Mouse (Mus musculus): ENCODE data around the gene Sirt7. TPM values are rescaled to one million over a fixed set of nuclear protein-coding genes. Genes with fewer than 3 reads are reported as not detected.

The Sirt7 gene
- 100 to 1,000 TPM; 117 to 133 TPM for total RNA-seq (2023)

DNA sequence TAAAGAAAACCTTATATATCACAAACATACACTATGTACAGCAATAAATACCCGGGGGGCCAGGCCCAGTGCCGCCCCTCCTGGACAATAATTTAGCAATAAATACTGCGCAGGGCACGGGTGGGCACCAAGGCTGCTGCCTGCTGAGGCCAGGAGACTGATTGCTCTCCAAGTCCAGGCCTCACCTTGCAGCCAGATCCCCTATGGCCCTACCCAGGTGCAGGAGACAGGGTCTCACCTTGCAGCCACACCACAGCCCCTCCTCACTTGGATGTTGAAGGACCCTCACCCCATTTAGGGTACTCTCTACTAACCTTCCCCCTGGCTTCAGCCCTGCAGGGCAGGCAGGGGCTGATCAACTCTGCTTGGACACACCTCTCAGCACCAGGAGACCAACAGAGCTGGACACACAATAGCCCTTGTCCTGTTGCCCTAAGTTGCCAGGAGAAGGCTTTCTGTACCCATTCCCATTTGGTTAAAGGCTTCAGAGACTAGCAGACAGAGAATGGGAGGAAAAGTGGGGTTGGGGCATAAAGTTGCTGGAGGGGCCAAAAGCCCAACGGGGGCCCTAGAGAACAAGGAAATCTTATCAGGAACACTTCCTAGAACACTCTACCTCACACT, at the start of gene Sirt7:
Gene Sirt7, minus strand, starts transcription at position 89 of the 624 bp plus-strand sequence.

DNA sequence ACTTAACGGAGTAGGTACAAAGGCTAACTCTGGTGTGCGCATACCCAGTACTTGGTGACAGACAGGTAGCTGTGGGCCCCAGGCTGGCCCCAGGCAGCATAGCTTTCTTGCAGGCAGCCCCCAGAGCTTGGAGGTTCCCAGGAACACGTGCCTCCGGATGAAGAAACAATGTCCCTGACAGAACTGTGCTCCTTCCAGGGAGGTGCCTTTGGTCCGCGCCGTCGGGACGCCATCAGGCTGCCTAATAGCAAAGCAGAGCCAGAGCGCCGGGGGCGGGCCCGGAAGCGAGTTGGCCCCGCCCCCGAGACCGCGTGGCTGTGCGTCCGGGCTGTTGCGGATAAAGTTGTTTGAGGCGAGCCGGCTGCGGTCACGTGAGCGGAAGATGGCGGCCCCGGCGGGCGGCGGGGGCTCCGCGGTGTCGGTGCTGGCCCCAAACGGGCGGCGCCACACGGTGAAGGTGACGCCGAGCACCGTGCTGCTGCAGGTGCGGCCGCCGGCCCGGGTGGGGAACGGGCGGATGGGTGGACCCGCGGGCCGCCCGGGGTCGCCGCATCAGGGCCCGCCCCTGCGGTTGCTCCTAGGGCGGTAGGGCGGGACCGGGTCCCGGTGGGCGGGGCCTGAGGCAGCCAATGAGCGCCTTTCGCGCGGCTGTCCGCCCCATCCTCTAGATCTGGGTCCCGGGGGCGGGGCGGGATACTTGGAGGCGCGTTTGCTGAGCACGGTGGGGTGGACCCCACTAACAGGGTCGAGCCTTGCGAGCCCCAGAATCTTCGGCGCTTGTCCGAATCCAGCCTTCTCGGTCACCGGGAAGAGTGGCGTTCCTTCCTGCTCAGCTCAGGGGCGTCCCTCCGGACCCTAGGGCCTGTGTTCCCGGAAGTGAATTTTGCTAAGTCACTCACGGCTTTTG, 47.9 kb upstream of the Sirt7 start, which contains the start of gene Aspscr1:
Gene Aspscr1, plus strand, starts transcription at position 287 of the 907 bp plus-strand sequence.

DNA sequence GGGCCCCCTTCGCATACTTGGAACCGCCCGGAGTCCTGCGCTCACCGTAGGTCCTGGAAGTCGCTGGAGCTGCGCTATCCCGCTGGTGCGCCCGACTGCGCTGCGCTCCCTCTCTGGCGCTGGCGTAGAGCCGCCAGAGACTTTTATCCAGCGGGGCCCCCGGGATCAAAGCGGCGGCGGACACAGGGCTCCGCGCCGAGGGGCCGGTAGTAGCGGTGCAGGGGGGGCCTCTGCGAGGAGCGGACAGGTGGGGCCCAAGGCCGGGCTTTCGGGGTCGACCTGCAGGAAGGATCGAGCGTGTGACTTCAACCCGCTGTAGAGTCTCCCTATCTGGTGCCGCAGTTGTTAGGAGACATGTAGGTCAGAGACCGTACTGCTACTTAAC, 36.0 kb upstream of the Sirt7 start, which contains the start of gene Notum:
Gene Notum, minus strand, starts transcription at position 100 of the 385 bp plus-strand sequence.

DNA sequence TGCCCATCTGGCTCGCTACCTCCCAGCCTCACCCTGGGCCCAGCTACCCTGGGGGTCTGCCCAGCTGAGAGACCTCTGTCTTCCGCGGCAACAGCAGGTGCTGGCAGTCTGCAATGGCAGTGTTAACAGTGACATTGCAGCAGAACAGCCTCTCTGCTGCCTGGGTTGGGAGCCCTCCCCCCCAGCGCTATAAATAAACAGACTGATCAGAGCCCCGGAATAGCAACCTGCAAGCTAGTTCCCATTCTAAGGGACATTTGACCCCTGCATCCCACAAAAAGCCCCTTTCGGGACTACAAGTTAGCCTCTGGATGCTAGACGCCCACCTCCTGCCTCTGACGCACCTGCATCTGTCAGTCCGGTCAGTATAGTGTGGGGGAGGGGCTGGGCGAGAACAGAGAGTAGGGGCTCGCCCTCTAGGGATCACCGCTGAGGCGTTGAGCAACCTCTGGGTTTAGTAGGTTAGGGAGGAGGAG, 23.0 kb upstream of the Sirt7 start, which contains the start of gene Myadml2:
Gene Myadml2, minus strand, starts transcription at position 158 of the 476 bp plus-strand sequence.

DNA sequence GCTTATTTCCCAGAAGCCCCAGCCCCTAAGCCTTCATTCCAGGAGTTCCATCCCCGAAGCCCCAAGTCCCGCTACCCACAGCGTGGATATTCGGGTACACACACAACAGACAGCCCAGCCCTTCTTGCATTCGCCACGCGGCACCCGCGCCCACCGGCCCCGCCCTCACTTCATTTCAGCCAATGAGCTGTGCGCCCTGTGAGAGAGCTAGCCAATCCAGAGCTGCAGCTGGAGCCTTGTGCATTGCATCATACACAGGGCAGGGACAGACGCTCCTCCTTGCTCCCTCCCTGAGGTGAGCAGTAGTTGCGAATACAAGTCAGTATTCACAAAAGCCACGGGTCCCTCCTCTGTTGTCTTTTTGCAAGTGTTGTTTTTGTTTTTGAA, 18.6 kb upstream of the Sirt7 start, which contains the start of gene Pycr1:
Gene Pycr1, minus strand, starts transcription at position 169 of the 387 bp plus-strand sequence.

DNA sequence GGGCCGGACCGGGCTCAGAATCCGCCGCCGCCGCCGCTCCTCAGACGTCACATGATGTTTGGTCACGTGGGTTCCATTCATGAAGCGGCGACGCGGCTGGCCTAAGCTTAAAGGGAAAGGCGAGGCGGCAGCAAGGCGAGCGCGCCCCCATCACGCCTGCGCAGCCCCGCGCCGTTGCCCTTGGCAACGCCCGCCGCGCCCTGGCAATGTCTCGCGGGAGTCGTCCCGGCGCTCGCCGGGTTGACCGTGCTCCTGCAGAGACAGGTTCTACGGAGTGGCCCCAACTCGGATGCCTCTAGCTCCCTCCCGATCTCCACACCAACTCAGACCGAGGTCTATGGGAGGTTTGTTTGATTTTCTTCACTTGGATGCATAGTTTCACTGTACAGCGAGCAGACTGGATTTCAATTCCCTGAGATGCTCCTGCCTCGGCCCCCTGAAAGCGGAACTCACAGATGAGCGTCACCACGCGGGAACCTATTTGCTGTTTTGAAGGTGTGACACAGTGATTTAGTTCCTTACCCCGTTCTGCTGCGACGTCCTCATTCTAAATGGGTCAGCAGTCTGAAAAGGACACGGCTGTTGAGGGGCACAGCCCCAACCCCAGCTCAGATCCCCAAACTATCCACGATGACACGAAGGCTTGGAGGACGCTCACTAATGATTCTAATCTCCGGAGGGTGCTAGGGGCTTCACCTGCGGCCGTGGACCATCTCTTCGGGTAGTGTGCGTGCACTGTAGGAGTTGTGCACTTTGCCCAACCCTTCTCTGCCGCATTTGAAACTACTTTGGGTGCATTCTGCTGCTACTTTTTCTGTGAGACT, 8.7 kb upstream of the Sirt7 start, which contains the start of gene Mafg:
Gene Mafg, minus strand, starts transcription at position 81 of the 824 bp plus-strand sequence.

DNA sequence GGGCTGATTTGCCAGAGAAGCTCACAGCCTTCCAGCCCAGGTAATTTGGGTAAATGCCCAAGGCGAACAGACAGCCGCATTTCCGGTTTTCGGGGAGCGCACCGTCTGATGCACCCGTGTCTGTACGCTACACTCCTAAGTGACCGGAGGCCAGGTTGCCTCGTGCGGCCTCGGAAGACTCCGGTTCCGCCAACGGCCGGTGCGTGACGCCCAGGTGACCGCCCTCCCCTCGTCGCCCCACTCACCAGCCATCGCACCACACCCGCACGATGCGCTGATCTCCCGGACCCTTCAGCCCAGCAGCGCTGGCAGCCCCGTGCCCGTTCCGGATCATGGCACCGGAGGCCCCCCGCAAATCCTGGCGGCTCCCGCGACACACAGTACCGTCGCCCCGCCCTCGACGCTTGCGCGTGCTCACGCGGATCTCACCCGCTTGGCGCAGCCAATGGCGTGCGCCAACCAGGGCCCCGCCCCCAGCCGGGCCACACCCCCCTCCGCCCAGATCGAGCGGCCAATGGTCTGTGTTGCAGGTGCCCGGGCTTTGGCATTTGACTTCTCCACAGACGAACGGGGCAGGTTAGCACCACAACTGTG, 7.4 kb downstream of the Sirt7 start, which contains the start of gene Pcyt2:
Gene Pcyt2, minus strand, starts transcription at position 418 of the 594 bp plus-strand sequence.

DNA sequence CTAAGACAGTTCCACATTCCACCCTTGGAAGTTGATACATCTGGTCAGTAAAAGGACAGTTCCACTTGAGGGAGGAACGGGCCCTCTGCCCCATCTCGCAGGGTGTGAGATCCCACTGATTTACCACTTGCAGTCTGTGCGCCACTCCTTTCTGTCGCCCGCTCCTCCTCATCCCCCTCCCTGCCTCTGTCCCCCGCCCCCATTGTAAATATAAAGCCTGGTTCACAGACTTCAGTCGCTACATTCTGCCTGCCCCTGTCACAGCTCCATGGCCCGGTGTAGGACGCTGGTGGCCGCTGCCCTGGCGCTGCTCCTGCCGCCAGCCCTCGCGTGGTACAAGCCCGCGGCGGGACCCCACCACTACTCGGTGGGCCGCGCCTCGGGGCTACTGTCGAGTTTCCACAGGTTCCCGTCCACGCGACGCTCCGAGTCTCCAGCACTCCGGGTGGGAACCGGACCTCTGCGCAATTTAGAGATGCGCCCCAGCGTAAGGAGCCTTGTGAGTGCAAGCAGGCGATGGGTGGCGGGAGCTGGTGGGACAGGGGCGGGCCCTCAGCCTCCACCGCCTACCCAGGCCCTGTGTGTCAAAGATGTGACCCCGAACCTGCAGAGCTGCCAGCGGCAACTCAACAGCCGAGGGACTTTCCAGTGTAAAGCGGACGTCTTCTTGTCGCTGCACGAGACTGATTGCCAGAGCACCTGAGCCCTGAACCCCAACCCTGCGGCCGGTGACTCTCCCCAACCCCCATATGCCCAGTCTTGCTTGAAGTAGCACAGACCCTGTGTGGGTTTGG, 16.6 kb downstream of the Sirt7 start, which contains the start of gene Npb:
Gene Npb, plus strand, starts transcription at position 237 of the 794 bp plus-strand sequence.

DNA sequence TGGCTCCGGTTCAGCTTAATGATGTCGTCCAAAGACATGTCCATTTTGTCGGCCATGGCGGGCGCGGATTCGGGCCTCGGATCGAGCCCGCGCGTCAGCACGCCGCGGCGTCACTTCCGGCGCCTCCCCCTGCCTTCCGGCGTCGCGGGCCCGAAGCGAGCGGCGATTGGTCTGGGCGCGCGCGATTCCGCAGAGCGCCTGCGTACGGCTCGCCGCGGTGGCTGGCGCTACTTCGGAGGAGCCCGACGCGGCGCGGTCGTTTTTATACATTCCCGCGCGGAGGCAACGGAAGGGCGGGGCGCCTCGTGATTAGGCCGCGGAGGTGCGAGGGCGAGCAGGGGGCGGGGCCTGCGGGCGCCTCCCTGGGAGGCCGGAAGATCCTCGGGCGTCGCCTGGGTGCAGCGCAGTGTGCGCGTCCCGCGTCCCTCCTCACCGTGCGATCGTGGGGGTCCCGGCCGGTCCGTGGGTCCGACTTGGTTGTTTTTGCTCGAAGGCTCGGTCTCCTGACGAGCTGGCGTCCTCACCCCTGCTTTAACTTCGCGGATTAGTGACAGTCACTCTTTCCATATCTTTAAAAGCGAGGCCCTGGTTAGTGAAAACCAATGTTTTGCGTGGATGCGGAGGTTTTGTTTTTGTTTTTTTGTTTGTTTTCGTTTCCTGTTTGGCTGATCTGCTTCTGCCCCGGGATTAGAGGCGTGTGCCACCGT, 26.6 kb downstream of the Sirt7 start, which contains the start of the genes Alyref and Anapc11:
Gene Alyref, minus strand, starts transcription at position 83 of the 707 bp plus-strand sequence.
Gene Anapc11, plus strand, starts transcription at position 139 of the 707 bp plus-strand sequence.

DNA sequence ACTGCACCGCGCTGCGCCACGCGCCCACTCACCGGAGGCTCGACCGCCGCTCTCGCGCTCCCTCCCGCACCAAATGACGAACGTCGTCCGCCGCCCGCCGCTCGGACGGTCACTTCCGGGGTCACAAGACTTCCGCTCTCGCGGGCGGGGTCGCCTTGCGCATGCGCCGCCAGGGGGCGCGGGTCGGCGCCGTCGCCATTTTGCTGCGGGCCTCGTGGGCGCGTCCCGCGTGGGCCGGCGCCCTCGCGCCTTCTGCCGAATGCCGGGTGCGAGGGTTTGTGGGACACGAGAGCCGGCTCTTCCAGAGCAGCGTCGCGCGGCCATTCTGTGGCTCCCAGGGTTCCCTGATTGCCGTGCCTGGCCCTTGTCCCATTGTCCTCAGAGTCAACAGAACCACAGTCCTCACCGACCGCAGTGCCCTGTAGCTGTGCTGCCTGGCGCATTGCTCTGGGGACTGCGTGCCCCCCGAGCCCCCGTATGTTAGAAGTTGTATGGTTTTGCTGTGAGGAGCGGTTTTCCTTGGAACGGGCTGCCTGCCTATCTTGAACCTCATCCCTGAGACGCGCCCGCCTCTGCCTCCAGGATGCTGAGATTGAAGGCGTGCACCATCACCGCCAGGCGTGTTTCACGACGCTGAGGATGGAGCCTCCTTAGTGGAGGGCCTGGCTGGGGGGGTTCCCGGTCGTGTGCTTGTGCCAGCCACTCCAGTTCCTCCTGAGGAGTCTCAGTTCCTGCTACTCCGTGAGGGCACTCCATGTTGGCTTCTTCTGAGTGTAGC, 43.4 kb downstream of the Sirt7 start, which contains the start of gene Arhgdia:
Gene Arhgdia, minus strand, starts transcription at position 135 of the 778 bp plus-strand sequence.

DNA sequence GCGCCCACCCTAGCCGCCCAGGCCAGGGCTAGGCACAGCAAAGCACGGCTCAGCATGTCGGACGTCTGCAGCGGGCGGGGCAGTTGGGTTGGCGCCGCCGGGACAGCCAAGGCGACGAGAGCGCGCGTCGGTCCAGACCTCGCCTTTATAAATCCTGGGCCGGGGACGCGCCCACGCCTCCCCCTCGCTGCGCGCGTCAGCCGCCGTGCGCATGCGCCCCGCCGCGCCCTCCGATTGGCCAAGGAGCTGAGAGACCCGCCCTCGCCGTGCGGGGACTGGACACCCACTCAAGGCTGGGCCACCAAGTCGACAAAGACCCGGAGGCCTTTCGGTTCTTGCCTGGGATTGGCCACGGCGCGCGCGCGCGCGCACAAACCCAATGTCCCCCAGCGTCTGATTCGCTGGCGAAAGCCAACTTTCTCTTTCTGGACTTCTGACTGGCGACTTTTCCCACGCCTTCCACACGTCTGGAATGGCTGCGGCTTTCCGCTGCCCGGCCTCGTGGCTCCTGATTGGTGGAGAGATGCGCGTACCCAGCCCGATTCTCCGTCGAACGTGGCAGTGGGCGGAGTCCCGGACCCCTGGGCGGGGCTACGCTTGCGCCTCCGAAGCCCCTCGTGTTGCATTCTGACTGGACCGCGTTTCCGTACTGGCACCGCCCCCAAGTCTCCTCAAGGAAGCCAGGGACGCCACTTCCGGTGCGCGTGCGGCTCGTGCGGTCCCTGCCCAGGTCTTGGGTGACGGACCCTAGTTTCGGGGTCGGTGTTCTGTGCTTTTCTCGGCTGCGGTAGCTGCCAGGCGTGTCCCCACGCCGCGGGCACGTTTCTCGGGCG, 52.1 kb downstream of the Sirt7 start, which contains the start of gene P4hb:
Gene P4hb, minus strand, starts transcription at position 502 of the 833 bp plus-strand sequence.

Other genes starting within 250 kb of the Sirt7 start
- gene Faap100, start 246.5 kb downstream of the Sirt7 start, total RNA-seq (2023), result 10 to 100 TPM; 14.7 to 20.0 TPM
- gene Nploc4, start 187.5 kb downstream of the Sirt7 start, total RNA-seq (2023), result 10 to 100 TPM; 46.4 to 49.1 TPM
- under 1 TPM in 1 of 2 experiments, not detected in 1; 0.22 TPM for gene Tspan10, start 182.6 kb downstream of the Sirt7 start, total RNA-seq (2023)
- not detected for gene Pde6g, start 171.7 kb downstream of the Sirt7 start, total RNA-seq (2023)
- gene Oxld1, start 167.2 kb downstream of the Sirt7 start, total RNA-seq (2023), result 1 to 10 TPM; 5.2 to 6.9 TPM
- 10 to 100 TPM in 1 of 2 experiments, 1 to 10 TPM in 1; 9.3 to 11.5 TPM for gene Ccdc137, start 167.1 kb downstream of the Sirt7 start, total RNA-seq (2023)
- gene Arl16, start 157.6 kb downstream of the Sirt7 start, total RNA-seq (2023), result 1 to 10 TPM; 8.2 to 9.5 TPM
- gene Mrpl12, start 140.6 kb downstream of the Sirt7 start, total RNA-seq (2023), result 10 to 100 TPM; 15.7 to 20.7 TPM
- gene Slc25a10, start 133.4 kb downstream of the Sirt7 start, total RNA-seq (2023), result 10 to 100 TPM; 12.5 to 13.2 TPM
- not detected for gene Gcgr, start 94.5 kb downstream of the Sirt7 start, total RNA-seq (2023)
- gene Mcrip1, start 75.5 kb downstream of the Sirt7 start, total RNA-seq (2023), result 10 to 100 TPM; 28.5 to 32.8 TPM
- not detected for gene Ppp1r27, start 74.1 kb downstream of the Sirt7 start, total RNA-seq (2023)
- gene P4hb, start 52.0 kb downstream of the Sirt7 start, total RNA-seq (2023), result 100 to 1,000 TPM; 250 to 293 TPM
- gene Arhgdia, start 43.6 kb downstream of the Sirt7 start, total RNA-seq (2023), result 100 to 1,000 TPM; 404 to 468 TPM
- gene Alyref, start 26.9 kb downstream of the Sirt7 start, total RNA-seq (2023), result 100 to 1,000 TPM; 129 to 148 TPM
- gene Anapc11, start 26.8 kb downstream of the Sirt7 start, total RNA-seq (2023), result 10 to 100 TPM; 51.5 to 52.9 TPM
- 1 to 10 TPM in 1 of 2 experiments, not detected in 1; 1.3 TPM for gene Npb, start 16.8 kb downstream of the Sirt7 start, total RNA-seq (2023)
- gene Pcyt2, start 7.3 kb downstream of the Sirt7 start, total RNA-seq (2023), result 10 to 100 TPM; 33.2 to 34.6 TPM
- gene Mafg, start 8.4 kb upstream of the Sirt7 start, total RNA-seq (2023), result 100 to 1,000 TPM; 143 to 148 TPM
- 1 to 10 TPM; 1.3 to 2.7 TPM for gene Pycr1, start 18.5 kb upstream of the Sirt7 start, total RNA-seq (2023)
- gene Myadml2, start 22.9 kb upstream of the Sirt7 start, total RNA-seq (2023), result not detected
- 1 to 10 TPM in 1 of 2 experiments, not detected in 1; 1.8 TPM for gene Notum, start 35.9 kb upstream of the Sirt7 start, total RNA-seq (2023)
- gene Aspscr1, start 47.7 kb upstream of the Sirt7 start, total RNA-seq (2023), result 10 to 100 TPM; 79.9 to 88.5 TPM
- 10 to 100 TPM; 35.5 to 36.7 TPM for gene Cenpx, start 88.5 kb upstream of the Sirt7 start, total RNA-seq (2023)
- gene Lrrc45, start 88.7 kb upstream of the Sirt7 start, total RNA-seq (2023), result 10 to 100 TPM; 11.7 to 15.4 TPM
- gene Rac3, start 96.2 kb upstream of the Sirt7 start, total RNA-seq (2023), result under 1 TPM in 1 of 2 experiments, not detected in 1; 0.67 TPM
- 10 to 100 TPM in 1 of 2 experiments, 1 to 10 TPM in 1; 6.2 to 12.1 TPM for gene Dcxr, start 102.0 kb upstream of the Sirt7 start, total RNA-seq (2023)
- gene Cbr2, start 106.9 kb upstream of the Sirt7 start, total RNA-seq (2023), result 10 to 100 TPM in 1 of 2 experiments, 1 to 10 TPM in 1; 4.7 to 10.3 TPM
- gene Hmga1b, start 137.6 kb upstream of the Sirt7 start, total RNA-seq (2023), result 10 to 100 TPM; 42.1 to 54.6 TPM
- 10 to 100 TPM; 12.8 to 14.4 TPM for gene Rfng, start 159.0 kb upstream of the Sirt7 start, total RNA-seq (2023)
- 10 to 100 TPM; 32.3 to 47.8 TPM for gene Gps1, start 159.0 kb upstream of the Sirt7 start, total RNA-seq (2023)
- gene Dus1l, start 171.2 kb upstream of the Sirt7 start, total RNA-seq (2023), result 10 to 100 TPM; 31.9 to 38.5 TPM
- gene Fasn, start 199.3 kb upstream of the Sirt7 start, total RNA-seq (2023), result 10 to 100 TPM; 22.3 to 24.3 TPM